Mouse (Mus musculus) spleen, adult 2 months (tissue): ENCODE data around the gene Pdk2.

Source experiments
- CTCF ChIP-seq: fragments of 200-500 bp; IDR thresholded peaks from 2 replicates; pipeline ENCODE4 v1.5.1; 2011; ENCODE audit warnings: mild to moderate bottlenecking, inconsistent platforms; ENCODE audit not compliant: insufficient read depth, insufficient read length, insufficient replicate concordance; ENCODE audit errors: extremely low read depth
- POLR2A ChIP-seq: fragments of 200-500 bp; IDR thresholded peaks from 2 replicates; pipeline ENCODE4 v1.6.1; 2011; ENCODE audit warnings: low read depth, low read length, inconsistent platforms

GRCm38 (mm10) chr11:95032945-95033344 lies 8.2 kb downstream of the Pdk2 start:
- TF ChIP-seq CTCF (no peak), POLR2A (no peak)
